Mouse (Mus musculus) stomach, postnatal 0 days (tissue): ENCODE results near the gene Shkbp1.

Experiments used
- CTCF ChIP-seq: IDR thresholded peaks from 2 replicates; pipeline ENCODE4 v1.5.1; 2016; ENCODE audit warnings: antibody characterized with exemption, low read depth, mild to moderate bottlenecking, moderate library complexity
- EP300 ChIP-seq: optimal IDR thresholded peaks from 2 replicates; pipeline ENCODE3; 2016; ENCODE audit warnings: antibody characterized with exemption

DNA sequence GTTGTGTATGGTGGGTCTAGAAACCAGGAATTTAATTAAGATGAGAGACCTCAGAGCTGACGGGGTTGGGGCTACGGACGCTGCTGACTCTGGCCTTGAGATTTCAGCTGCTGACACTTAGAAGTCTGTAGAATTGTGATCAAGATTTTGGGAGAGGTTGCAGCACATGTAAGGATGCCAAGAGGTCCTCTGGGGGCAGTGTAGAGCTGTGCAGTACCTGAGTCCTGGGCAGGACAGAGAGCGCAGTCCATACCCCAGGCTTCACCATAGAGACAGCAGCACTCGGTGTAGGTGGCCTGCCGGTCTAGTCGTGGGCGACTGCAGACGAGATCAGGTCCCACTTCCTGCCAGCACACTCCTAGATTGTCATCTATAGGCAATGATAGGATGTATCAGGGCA, 48.3 kb downstream of the Shkbp1 start:
- peak; percentile 60 for TF ChIP-seq CTCF
- no peak for TF ChIP-seq EP300
